Mouse (Mus musculus): ENCODE results near the gene Zfp335.
"Not testable (repeated sequence)": the region's sequence is repeated elsewhere in the genome, so short reads cannot be mapped to it uniquely, and the experiment has no call there.

The Zfp335 gene

DNA sequence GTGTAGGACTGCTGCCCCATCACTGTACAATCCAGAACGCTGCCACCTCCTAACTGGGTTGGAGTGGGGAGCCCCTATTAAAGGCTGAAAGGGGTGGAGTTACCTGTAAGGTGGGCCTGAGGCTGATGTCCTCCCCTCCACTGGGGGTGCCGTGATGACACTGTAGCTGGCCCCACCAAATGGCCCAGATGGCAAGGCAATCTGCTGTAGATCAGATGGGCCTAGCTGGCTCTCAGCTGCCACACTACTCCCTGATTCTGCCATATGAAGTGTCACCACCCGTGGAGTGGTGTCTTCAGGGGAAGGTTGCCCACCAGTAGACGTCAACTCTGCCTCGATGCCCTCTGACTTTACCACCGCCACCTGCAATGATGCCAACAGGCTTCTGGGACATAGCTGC, 15.7 kb downstream of the Zfp335 start:
- in situ Hi-C loops (cut with MboI, MseI), result no loop called here

DNA sequence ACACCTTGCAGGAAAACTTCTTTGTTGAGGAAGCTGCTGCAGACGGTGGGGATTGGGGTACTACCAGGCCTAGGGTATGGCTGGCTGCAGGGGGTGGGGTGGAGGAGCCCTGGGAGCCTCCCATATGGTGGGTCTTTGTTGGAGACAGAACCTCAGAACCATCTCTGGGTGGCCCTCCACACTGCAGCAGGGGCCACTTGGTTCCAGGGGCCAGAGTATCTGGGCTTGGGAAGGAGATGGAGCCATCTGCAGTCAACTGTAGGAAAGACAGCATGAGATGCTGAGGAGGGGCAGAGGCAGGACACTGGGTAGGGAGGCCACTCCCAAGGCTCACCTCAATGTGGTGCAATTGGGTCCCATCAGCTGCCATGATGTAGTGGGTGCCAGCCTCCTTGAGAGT, 16.9 kb downstream of the Zfp335 start:
- in situ Hi-C loops (cut with MboI, MseI), result no loop called here

DNA sequence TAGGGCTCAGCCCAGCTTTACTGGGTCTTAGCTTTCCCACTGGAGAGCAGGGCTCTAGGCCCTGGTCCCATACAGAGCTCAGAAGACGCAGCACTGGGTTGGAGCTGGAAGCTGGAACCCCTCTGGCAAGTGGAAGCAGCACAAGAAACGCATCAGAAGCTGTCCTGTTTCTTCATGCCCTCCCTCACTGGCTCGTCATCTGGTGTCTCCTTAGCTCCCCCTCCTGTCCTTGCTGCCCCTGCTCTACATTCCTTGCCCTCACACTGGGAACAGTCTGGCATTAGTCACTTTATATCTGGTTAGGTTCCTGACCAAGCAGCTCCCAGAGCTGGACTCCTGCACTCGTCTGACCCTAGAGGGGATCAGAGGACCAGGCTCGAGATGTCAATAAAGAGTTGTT, 17.5 kb downstream of the Zfp335 start:
- in situ Hi-C loops (cut with MboI, MseI), result no loop called here

DNA sequence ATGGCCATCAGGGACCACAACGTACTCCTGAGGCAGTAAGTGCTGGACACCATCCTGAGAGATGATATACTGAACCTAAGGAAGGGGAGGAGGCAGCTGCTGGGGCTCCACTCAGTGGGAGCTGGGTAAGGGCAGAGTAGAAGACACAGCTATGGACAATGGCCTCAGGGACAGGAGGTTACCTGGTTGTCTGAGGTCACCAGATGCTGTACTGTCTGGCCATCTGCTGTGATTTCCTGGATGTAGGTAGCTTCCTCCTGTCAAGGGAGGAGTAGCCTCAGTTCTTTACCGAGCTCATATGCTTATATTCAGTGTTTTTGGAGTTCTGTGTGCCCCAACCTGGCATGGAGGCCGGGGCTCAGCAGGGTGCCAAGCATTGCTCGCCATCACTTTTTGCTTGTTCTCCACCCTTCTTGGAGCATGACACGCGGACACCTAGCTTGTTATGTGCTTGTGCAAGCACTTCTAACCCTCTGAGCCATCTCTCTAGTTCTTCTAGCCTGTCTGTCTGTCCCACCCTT, 18.8 kb downstream of the Zfp335 start:
- in situ Hi-C loops (cut with MboI, MseI), result no loop called here

DNA sequence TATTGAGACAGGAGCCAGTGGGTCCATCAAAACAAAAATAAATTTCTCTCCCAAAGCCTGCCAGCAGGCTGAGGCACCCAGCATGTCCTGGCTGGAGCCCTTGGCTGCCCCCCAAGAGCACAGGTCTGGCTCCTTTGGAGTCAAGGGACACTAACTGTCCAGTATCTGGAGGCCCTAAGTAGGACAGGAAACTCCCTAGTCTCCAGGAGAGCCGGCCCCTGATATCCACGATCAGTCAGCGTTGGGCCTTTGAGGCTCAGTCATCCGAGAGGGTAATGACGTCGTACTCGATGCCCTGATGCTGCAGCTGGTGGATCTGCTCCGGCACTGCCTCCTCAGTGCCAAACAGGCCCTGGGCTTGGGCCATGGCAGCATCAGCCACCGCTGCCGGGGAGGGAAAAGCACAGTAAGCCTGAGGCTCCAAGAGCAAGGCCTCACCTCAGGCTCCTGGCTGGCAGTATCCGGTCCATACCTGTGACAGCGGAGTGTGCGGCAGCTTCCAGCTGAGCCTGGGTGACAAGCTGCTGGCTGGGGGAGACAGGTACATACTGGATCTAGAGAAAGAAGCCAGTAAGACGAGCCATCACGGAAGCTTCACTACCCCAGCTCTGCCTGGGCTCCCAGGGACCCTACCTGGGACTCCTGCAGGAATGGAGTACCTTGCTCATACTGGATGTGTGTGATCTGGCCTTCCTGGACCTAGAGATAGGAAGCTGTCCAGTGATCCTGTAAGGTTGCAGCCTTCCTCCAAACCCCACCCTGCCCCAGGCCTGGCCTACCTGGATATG, 19.5 kb downstream of the Zfp335 start:
- in situ Hi-C loops (cut with MboI, MseI), result no loop called here

DNA sequence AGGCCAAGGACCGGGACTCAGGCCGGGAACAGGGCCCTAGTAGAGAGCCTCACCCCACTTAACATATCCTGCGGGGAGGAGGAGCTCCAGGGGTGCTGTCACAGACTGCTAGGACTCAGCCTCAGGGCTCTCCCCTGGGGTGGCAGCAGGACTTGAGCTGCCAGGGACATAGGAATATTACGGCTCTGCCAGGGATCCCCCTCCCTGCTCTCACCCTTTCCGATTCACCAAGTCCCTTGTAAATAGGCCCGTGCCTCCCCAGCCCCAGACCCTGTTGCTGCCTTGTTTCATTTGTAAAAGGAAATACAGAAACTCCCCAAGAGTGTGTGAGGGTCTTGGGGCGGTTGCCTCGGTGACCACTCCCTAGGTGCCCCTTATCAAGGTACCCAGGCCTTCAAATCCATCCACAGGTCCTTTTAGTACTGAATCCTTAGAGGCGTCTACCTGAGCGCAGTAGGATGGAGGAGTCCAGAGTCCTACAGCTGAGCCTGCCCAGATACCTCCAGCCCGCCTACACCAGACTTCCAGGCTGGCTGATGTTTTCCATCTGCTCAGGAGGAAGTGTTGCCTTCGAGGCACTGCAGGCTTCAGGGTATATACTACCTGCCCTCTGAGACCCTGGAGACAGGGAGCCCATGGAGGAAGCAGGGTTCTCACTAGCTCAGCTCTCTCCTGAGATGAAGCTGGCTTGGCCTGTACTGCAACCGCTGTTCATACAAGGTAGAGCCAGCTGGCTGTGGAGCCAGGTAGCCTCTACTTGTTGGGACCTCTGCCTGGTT, 20.3 kb downstream of the Zfp335 start:
- in situ Hi-C loops (cut with MboI, MseI), result no loop called here

DNA sequence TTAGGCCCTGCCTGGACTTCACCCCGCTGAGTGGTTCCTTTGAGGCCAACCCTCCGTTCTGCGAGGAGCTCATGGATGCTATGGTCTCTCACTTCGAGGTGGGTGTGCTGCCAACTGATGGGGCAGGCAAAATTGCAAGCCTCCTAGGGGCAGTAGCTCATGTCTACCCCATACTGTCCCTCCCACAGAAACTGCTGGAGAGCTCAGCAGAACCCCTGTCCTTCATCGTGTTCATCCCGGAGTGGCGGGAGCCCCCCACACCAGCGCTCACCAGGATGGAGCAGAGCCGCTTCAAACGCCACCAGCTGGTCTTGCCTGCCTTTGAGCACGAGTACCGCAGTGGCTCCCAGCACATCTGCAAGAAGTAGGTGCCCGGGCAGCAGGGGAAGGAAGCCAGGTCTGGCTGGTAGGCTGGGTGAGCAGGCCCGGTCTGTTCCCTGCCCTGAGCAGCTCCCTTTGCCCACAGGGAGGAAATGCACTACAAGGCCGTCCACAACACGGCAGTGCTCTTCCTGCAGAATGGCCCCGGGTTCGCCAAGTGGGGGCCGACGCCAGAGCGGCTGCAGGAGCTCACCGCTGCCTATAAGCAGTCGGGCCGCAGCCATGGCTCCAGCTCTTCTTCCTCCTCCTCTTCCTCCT, 21.0 kb downstream of the Zfp335 start:
- in situ Hi-C loops (cut with MboI, MseI), result no loop called here

DNA sequence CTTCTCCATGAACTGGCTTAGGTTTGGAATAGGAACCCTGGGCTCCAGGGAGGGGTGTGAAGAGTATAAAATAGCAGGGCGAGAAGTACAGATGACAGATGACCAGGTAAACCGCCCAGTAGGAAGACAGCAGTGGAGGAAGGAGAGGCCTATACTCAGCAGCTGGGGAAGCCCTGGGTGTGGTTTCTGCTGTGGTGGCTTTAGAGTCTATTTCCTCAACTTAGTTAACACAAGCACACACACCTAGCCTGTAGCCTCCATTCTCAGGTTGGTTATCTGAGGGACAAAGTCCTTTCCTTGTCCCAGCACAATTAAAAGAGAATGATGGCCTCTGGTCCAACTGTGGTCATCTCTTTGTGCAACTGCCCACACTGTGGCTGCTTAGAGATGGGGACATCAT, 21.6 kb downstream of the Zfp335 start:
- in situ Hi-C loops (cut with MboI, MseI), result no loop called here

DNA sequence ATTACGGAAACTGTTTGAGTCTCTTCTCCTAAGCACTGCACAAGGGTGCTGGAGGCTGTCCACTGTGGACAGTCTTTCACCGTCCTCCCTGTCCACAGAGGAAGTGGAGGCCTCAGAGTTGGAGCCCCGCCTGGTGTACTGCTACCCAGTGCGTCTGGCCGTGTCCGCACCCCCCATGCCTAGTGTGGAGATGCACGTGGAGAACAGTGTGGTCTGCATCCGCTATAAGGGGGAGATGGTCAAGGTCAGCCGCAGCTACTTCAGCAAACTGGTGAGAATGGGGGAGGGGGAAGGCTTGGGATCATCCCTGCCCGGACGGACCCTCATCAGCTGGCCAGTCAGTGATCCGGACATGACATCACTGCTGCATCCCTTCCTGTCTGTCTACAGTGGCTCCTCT, 22.6 kb downstream of the Zfp335 start:
- in situ Hi-C loops (cut with MboI, MseI), result no loop called here

DNA sequence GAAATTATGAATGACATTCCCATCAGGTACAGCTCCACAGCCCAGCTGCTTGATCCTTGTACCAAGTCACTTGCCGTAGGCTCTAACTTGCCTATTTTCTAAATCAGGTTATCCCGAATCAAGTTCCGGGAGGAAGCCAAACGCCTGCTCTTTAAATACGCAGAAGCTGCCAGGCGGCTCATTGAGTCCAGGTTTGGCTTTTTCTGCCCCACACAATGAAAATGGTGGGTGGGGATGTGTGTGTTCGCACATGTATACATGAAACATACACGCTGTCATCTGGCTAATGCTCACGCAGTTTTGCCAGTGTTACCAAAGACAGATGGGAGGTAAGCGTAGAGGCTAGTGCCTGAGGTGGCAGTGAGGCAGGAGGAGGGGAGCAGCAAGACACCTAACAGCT, 24.9 kb downstream of the Zfp335 start:
- in situ Hi-C loops (cut with MboI, MseI), result no loop called here

DNA sequence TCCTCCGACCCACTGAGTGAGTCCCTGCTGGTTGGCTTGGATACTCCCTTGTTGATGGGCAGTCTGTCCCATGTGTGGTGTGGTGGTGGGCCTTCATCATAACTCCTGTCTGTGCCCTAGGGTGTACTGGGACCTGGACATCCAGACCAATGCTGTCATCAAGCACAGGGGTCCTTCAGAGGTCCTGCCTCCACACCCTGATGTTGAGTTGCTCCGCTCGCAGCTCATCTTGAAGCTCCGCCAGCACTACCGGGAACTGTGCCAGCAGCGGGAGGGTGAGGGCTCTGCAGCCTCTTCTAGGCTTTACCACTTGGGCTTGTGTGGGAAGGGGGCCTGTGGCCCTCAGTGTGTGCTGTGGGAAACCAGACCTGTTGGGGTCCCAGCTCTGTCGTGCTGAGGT, 25.8 kb downstream of the Zfp335 start:
- in situ Hi-C loops (cut with MboI, MseI), result no loop called here

DNA sequence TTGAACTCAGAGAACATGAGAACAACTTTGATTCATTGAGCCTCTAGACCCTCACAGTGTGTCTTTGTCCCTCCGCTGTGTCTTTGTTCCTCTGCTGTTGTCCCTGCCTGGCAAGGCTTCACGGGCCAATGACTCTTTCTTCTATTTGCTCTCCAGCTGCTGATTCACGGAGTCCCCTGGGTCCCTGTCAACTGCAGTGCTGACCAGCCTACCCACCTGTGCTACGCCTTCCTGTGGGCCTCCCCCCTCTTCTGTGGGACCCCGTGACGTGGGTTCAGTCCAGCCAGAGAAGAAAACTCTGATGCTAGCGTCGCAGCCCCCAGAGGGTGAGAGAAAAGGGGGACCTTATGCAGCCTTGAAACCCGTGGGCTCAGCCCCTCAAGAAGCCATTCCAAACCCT, 28.9 kb downstream of the Zfp335 start:
- in situ Hi-C loops (cut with MboI, MseI), result no loop called here

DNA sequence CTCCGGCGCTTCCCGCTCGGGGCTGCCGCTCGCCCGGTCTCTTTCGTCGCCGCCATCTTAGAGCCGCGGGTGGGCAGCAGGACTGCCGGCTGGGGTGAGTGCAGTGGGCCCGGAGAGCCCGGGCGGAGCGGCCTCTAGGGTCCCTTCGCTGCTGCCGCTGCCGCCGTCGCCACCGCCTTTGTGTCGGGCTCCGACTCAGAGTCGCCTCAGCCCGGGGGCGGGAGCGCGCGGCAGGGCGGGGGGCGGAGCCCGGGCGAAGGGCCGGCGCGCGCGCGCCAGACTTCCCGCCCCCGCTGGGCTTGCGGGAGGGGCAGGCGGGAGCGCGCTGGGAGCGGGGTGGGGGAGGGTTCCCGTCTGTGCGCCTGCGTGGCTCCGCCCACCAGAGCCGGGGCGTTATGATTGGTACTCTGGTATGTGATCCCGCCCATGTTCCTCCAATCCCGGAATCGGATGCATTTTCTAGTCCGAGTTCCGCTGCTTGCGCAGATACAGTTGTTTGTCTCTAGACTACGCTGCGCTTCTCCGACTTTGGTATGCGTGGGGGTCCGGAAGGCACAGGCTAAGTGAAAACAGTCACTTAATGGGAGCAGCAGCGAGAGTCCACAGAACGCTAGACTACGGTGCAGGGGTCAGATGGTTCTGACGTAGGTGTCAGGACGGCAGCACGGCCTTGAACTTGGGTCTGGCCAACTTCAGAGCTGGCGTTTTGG, 31.8 kb downstream of the Zfp335 start:
- in situ Hi-C loops (cut with MboI, MseI), result no loop called here

DNA sequence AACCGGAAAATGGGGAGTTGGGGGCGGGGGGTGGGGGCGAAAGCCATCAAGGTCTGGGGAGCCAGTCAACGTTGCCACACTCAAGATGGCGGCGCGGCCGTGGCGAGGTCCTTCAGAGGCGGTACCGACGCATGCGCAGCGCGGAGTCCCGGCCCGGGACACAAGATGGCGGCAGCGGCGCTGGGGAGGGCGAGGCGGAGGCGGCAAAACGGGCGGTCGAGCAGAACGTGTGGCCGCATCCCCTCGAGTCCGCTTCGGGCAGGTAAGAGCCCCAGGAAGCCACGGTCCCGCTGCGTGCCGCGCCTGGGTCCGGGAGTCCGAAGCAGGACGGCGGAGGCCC, 32.4 kb downstream of the Zfp335 start, which contains the start of gene Pcif1:
TSS of gene Pcif1 (plus strand) at position 77 of the 340 bp plus-strand sequence.
- in situ Hi-C loops (cut with MboI, MseI), result no loop called here

DNA sequence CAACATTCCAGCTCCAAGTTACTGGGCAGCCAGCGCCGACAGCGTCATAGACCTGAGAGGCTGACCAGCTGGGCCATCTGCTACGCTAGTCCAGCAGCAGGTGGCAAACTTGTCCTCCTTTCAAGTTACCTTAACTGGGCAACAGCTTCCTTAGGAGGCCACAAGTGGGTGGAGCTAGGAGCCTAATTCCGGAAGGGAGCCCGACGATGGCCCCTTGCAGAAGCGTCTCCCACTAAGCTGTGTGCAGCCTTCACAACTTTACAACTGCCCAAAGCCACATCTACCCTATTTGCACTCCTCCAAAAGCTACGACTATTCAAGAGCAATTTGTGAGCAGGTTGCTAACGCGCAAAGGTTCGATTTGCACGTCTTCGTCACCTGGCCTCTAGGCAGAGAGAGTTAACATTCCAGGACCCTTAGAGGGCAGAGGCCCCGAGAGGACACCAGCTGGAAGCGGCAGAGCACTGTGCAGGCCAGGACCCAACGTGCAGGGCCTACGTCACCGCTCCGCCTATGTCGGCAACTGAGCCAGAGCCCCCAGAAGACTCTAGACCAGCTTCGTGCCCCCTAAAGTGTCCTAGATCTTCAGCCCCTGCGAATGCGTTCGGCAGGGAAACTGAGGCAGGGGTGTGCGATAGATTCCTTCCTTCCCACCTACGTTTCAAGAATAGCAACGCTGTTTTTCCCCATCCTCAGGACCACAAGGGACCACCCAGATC, 32.9 kb downstream of the Zfp335 start:
- in situ Hi-C loops (cut with MboI, MseI), result no loop called here

DNA sequence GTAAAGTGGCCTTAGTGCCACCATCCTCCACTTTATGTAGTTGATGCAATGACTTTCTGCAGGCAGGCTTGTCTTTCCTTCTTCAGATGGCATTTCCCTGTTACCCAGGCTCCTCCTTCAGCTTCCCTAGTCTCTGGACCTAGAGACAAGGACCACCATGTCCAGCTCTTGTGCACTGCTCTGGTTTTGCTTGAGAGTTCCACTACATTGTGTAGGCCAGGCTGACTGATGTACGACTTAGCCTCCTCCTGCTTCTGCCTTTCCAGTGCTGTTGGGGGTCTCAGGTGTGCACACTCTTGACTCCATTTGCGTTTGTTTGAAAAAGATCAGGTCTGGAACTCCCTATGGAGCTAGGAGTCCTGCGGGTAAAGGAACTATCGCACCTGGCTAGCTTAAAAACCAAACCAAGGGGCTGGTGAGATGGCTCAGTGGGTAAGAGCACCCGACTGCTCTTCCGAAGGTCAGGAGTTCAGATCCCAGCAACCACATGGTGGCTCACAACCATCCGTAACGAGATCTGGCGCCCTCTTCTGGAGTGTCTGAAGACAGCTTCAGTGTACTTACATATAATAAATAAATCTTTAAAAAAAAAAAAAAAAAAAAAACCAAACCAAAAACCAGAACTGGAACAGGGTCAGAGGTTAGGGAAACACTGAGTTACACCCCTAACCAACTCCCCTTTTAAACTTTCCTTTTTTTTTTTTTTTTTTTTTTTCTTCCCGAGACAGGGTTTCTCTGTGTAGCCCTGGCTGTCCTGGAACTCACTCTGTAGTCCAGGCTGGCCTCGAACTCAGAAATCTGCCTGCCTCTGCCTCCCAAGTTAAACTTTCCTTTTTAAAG, 34.0 kb downstream of the Zfp335 start:
- in situ Hi-C loops (cut with MboI, MseI), result not testable (repeated sequence)

DNA sequence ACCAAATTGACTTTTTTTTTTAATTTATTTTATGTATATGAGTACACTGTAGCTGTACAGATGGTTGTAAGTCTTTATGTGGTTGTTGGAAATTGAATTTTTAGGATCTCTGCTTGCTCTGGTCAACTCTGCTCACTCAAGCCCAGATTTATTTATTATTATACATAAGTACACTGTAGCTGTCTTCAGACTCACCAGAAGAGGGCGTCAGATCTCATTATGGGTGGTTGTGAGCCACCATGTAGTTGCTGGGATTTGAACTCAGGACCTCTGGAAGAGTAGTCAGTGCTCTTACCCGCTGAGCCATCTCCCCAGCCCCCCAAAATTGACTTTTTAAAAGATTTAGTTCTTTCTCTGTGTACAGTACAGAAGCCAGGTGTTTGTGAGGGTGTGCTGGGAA, 35.9 kb downstream of the Zfp335 start:
- in situ Hi-C loops (cut with MboI, MseI), result not testable (repeated sequence)

DNA sequence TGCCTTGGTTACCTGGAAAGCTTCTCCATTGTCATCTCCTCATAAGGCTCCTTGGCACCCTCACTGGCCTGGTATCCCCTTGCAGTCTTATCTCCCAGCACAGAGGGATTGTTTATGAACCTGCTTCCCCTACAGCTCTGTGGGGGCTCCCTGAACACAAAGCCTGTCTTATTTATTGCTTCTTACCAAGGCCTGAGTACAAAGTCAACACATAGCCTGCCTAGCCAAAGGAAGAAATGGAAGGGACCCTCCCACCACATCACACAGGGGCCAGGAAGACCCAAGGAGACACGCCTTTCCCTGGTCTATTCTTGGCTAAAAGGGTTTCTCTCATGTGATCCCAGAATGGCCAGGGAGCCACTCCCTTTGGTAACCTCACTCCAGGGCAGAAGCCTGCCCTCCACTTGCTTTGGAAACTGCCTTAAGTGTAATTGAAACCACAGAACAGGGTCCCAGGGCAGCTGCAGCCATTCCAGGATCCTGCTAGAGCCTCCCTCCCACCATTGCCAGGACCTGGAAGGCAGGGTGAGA, 37.3 kb downstream of the Zfp335 start:
- in situ Hi-C loops (cut with MboI, MseI), result loop anchor here in 1 of 2 experiments (5.0 kb wide), 1 partner anchor 37 kb away; no protein-coding TSS in a partner anchor

DNA sequence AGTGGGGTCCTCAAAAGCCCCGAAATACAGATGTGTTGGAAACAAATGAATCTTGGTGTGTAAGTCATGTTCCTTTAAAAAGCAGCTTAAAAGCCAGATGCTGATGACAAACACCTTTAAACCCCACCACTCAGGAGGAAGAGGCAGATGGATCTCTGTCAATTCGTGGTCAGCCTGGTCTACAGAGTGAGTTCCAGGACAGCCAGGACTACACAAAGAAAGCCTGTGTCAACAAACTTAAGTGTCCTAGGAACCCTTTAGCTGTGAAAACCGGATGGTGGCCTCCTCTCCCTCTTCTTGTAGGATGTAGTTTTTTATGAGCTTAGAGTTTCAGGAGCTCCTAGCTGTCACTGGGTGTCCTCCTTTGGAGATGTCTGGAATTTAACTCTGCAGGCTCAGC, 37.9 kb downstream of the Zfp335 start:
- in situ Hi-C loops (cut with MboI, MseI), result loop anchor here in 1 of 2 experiments (5.0 kb wide), 1 partner anchor 36 kb away; no protein-coding TSS in a partner anchor

All from T-helper 17 cell (primary cell).